Mouse (Mus musculus): Measurements from ENCODE around the gene Ugt1a1. TPM values are rescaled to one million over a fixed set of nuclear protein-coding genes. Genes with fewer than 3 reads are reported as not detected.

The Ugt1a1 gene
- polyA plus RNA-seq, 1 experiment from 2014 or later = not detected

DNA sequence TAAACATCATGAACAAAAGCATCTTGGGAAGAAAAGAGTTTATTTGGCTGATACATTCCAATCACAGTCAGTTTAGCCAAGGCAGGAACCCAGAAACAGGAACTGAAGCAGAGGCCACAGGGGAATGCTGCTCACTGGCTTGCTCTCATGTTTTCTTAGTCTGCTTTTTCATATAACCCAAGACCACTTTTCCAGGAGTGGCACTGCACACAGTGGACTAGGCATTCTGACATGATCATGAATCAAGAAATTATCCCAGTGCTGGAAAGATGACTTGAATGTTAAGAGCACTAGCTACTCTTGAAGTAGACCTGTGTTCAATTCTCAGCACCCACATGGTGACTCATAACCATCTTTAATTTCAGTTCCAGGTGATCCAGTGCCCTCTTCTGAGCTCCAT is 14.0 kb downstream of the Ugt1a1 start:
- no peaks in the 10 kb centered on the region for H3K36me3 ChIP-seq (ENCODE audit: insufficient read depth)
- no peaks in the 10 kb centered on the region for H3K27me3 ChIP-seq (ENCODE audit: insufficient read depth, low read length)
- H3K4me3 ChIP-seq (ENCODE audit: low read depth, low read length) = no peak overlapping the region
- no peaks in the 10 kb centered on the region for H3K4me1 ChIP-seq (ENCODE audit: insufficient read depth)
- no peak for ATAC-seq (ENCODE audit: insufficient read depth)
- TF ChIP-seq CTCF (IDR thresholded peaks at IDR 0.05; ENCODE audit: low read depth) = no peak
- no peak overlapping the region for H3K9ac ChIP-seq
- H3K9me3 ChIP-seq (ENCODE audit: low read depth, low read length) = peaks cover 56% of the 10 kb centered on the region
- no peak for DNase-seq
- no peak overlapping the region for H3K27ac ChIP-seq (ENCODE audit: low read depth)
- H3K4me2 ChIP-seq = no peak overlapping the region

DNA sequence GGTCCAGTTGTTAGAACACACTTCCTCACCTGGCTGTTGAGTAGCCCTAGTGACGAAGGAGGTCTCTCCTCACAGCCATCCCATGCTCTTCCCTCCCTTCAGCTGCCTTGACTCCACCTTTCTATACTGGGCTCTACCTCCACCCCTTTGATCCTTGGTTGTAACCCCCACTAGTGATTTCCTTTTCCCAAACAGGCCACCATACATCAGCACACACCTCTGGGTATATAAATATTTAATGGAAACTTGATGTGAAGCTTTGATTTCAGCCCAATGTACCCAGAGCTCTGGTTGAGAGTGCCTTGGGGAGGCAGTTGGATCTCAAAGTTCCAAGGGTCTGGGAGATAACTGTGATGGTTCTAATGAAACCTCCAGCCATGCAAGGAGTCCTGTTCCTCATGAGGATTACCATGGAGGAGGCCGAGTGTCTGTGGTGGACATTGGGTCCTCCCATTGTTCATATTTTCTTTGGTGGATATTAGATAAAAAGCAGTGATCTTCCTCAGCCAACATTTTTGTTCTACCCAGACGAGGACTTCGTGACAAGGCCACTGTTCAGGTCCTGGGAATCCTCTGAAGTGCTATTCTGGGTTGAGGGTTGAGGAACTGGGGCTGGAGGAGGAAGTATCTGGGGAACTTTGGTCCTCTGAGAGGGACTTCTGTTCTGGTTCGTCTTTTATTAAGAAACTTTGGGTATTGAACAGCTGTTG is 15.1 kb downstream of the Ugt1a1 start, which contains the start of gene Mroh2a:
Mroh2a (plus strand) TSS at position 317 of the 710 bp plus-strand sequence.
- no peak for TF ChIP-seq CTCF (IDR thresholded peaks at IDR 0.05; ENCODE audit: low read depth)
- Histone ChIP-seq H3K4me3 (ENCODE audit: low read depth, low read length) (no peak within 1 kb of the TSS), H3K27ac (ENCODE audit: low read depth) (no peak within 1 kb of the TSS), H3K36me3 (ENCODE audit: insufficient read depth) (no peaks in the 10 kb centered on the region), H3K9me3 (ENCODE audit: low read depth, low read length) (peaks cover 67% of the 10 kb centered on the region), H3K27me3 (ENCODE audit: insufficient read depth, low read length) (no peaks in the 10 kb centered on the region), H3K9ac (no peak within 1 kb of the TSS), H3K4me1 (ENCODE audit: insufficient read depth) (no peaks in the 10 kb centered on the region), H3K4me2 (no peak within 1 kb of the TSS)
- WGBS = 50% methylated on average over 5 of the region's 5 CpGs
- DNase-seq = no peak
- ATAC-seq (ENCODE audit: insufficient read depth) = no peak

DNA sequence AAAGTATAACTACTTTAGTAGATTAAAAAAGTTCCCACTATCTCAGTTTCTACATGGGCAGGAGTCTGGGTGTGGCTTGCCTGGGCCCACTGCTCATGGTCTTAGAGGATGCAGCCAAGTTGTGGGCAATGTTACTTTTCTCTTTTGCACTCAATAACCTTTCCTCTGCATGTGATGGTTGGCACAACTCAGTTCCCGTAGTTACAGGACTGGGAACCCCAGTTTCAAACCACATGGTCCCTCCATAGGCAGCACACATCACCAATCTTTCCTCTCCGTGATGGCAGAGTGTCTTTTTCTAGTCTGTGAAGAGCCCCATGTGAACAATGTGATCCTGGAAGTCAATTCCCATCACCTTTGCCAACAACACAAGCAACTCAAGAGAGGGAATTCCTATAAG is 15.7 kb downstream of the Ugt1a1 start:
- Histone ChIP-seq H3K9me3 (ENCODE audit: low read depth, low read length) (peaks cover 66% of the 10 kb centered on the region), H3K9ac (no peak overlapping the region), H3K27ac (ENCODE audit: low read depth) (no peak overlapping the region), H3K27me3 (ENCODE audit: insufficient read depth, low read length) (no peaks in the 10 kb centered on the region), H3K4me2 (no peak overlapping the region), H3K36me3 (ENCODE audit: insufficient read depth) (no peaks in the 10 kb centered on the region), H3K4me1 (ENCODE audit: insufficient read depth) (no peaks in the 10 kb centered on the region), H3K4me3 (ENCODE audit: low read depth, low read length) (no peak overlapping the region)
- no peak for ATAC-seq (ENCODE audit: insufficient read depth)
- no peak for DNase-seq
- TF ChIP-seq CTCF (IDR thresholded peaks at IDR 0.05; ENCODE audit: low read depth) = no peak
- 56% methylated on average over 2 of the region's 2 CpGs for WGBS

DNA sequence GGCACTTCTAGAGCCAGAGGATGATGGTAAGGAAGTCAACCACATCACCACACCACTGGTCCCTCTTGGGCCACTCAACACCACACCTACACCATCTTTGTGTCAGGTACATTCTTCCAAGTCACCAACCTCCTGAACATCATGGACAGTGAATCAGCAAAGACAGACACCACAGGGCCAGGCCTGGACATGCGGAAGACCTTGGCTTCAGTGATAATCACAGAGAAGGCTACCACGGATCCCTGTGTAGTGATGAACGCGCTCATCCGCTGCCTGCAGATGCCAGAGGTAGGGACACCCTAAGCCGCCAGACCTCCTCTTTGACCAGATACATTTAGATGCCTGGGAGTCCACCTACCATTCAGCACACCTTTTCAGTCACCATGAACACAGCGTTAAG is 16.4 kb downstream of the Ugt1a1 start:
- ATAC-seq (ENCODE audit: insufficient read depth) = no peak
- Histone ChIP-seq H3K9me3 (ENCODE audit: low read depth, low read length) (peaks cover 70% of the 10 kb centered on the region), H3K36me3 (ENCODE audit: insufficient read depth) (no peaks in the 10 kb centered on the region), H3K27ac (ENCODE audit: low read depth) (no peak overlapping the region), H3K4me3 (ENCODE audit: low read depth, low read length) (no peak overlapping the region), H3K4me2 (no peak overlapping the region), H3K4me1 (ENCODE audit: insufficient read depth) (no peaks in the 10 kb centered on the region), H3K9ac (no peak overlapping the region), H3K27me3 (ENCODE audit: insufficient read depth, low read length) (no peaks in the 10 kb centered on the region)
- TF ChIP-seq CTCF (IDR thresholded peaks at IDR 0.05; ENCODE audit: low read depth) = no peak
- WGBS = 67% methylated on average over 7 of the region's 7 CpGs
- no peak for DNase-seq

DNA sequence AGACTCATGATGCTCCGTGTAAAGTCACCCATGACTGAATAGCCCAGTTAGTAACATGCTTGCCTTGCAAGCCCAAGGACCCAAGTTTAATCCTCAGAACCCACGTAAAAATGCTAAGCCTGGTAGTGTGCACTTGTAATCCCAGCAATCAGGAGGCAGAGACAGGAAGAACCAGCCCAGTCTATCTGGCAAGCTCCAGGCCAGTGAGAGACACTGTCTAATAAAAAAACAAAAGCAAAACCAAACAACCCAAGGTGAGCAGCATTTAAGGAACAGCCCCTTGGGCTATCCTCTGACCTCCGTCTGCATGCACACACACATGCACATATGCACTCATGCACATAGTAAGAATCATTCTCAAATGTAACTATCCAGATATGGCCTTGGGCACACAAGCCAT is 17.8 kb downstream of the Ugt1a1 start:
- H3K4me3 ChIP-seq (ENCODE audit: low read depth, low read length) = no peak overlapping the region
- no peak overlapping the region for H3K9ac ChIP-seq
- H3K4me1 ChIP-seq (ENCODE audit: insufficient read depth) = no peaks in the 10 kb centered on the region
- H3K27me3 ChIP-seq (ENCODE audit: insufficient read depth, low read length) = no peaks in the 10 kb centered on the region
- no peaks in the 10 kb centered on the region for H3K36me3 ChIP-seq (ENCODE audit: insufficient read depth)
- TF ChIP-seq CTCF (IDR thresholded peaks at IDR 0.05; ENCODE audit: low read depth) = no peak
- H3K27ac ChIP-seq (ENCODE audit: low read depth) = no peak overlapping the region
- peaks cover 85% of the 10 kb centered on the region for H3K9me3 ChIP-seq (ENCODE audit: low read depth, low read length)
- H3K4me2 ChIP-seq = no peak overlapping the region
- no peak for ATAC-seq (ENCODE audit: insufficient read depth)
- no peak for DNase-seq
- 76% methylated on average over 3 of the region's 3 CpGs for WGBS

DNA sequence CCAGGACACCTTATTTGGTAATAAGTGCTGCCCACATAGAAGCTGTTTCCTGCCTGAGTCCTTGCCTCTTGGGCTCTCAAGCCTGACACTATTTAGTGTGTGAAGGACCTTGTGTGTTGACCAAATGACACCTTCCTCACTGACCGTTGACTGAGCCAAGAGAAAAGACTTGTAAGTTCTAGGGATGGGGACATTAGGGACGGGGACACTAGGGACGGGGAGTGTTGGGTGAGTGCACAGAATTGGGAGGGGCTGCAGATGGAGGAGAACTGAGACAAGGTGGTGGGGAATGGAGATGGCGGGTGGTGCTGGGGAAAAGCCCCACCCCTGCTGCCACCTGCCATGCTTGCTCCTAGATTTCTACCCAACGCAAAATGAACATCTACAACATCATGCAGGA is 18.2 kb downstream of the Ugt1a1 start:
- Histone ChIP-seq H3K9ac (no peak overlapping the region), H3K36me3 (ENCODE audit: insufficient read depth) (no peaks in the 10 kb centered on the region), H3K27me3 (ENCODE audit: insufficient read depth, low read length) (no peaks in the 10 kb centered on the region), H3K27ac (ENCODE audit: low read depth) (no peak overlapping the region), H3K4me2 (no peak overlapping the region), H3K9me3 (ENCODE audit: low read depth, low read length) (peaks cover 89% of the 10 kb centered on the region), H3K4me1 (ENCODE audit: insufficient read depth) (no peaks in the 10 kb centered on the region), H3K4me3 (ENCODE audit: low read depth, low read length) (no peak overlapping the region)
- DNase-seq (no peak), ATAC-seq (ENCODE audit: insufficient read depth) (no peak)
- TF ChIP-seq CTCF (IDR thresholded peaks at IDR 0.05; ENCODE audit: low read depth) = no peak
- WGBS = 83% methylated on average over 5 of the region's 5 CpGs

DNA sequence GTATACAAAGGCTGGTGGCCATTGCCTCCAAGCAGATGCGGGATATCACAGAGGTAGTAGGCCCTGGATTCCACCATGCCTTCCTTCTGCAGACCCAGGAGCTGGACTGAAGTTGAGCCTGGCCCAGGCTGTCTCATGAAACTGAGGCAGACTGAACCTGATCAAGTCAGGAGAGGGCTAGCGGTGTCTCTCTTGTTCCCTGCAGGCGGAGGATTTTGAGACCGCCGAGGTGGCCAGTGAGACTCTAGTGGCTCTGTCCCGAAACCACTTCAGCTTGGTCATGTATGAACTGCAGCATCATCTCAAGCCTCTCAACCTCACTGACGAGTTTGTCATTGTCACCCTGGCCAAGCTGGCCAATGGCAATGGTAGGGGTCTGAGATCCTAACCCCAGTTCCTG is 18.7 kb downstream of the Ugt1a1 start:
- 71% methylated on average over 7 of the region's 7 CpGs for WGBS
- H3K9me3 ChIP-seq (ENCODE audit: low read depth, low read length) = peaks cover 92% of the 10 kb centered on the region
- H3K4me3 ChIP-seq (ENCODE audit: low read depth, low read length) = no peak overlapping the region
- no peak for TF ChIP-seq CTCF (IDR thresholded peaks at IDR 0.05; ENCODE audit: low read depth)
- ATAC-seq (ENCODE audit: insufficient read depth) = no peak
- no peak overlapping the region for H3K27ac ChIP-seq (ENCODE audit: low read depth)
- no peak overlapping the region for H3K9ac ChIP-seq
- H3K27me3 ChIP-seq (ENCODE audit: insufficient read depth, low read length) = no peaks in the 10 kb centered on the region
- no peak for DNase-seq
- H3K4me1 ChIP-seq (ENCODE audit: insufficient read depth) = no peaks in the 10 kb centered on the region
- H3K36me3 ChIP-seq (ENCODE audit: insufficient read depth) = no peaks in the 10 kb centered on the region
- H3K4me2 ChIP-seq = no peak overlapping the region

All from lung, embryonic 14.5 days (tissue).